Mouse (Mus musculus): ENCODE measurements around the gene B9d2. TPM values are rescaled to one million over a fixed set of nuclear protein-coding genes. Genes with fewer than 3 reads are reported as not detected.

The B9d2 gene
- polyA plus RNA-seq (2015; fragmentation: Nextera tagmentation; extraction: Ambion mirVana) = 38.3 and 53.7 TPM in 2 replicates

GRCm38 (mm10) chr7:25680514-25681258, at the start of gene B9d2:
Gene B9d2, plus strand, starts transcription at chr7:25680780.

GRCm38 (mm10) chr7:25658657-25659472, 21.7 kb upstream of the B9d2 start, which contains the start of the genes Bckdha and Exosc5:
Gene Bckdha, minus strand, starts transcription at chr7:25658981.
Gene Exosc5, plus strand, starts transcription at chr7:25659164.

GRCm38 (mm10) chr7:25674719-25675300, 5.8 kb upstream of the B9d2 start, which contains the start of gene Tmem91:
Gene Tmem91, minus strand, starts transcription at chr7:25675166.

GRCm38 (mm10) chr7:25686680-25687531, 6.3 kb downstream of the B9d2 start, which contains the start of gene Tgfb1:
Gene Tgfb1, plus strand, starts transcription at chr7:25687002.

GRCm38 (mm10) chr7:25718788-25719417, 38.3 kb downstream of the B9d2 start, which contains the start of gene Ccdc97:
Gene Ccdc97, minus strand, starts transcription at chr7:25719088.

Other genes with a start within 250 kb of the B9d2 start
- 9.0 and 17.7 TPM in 2 replicates for gene Ceacam1, start 203.2 kb upstream of the B9d2 start, polyA plus RNA-seq (2015; fragmentation: Nextera tagmentation; extraction: Ambion mirVana)
- 0.08 TPM in 1 of 2 replicates, not detected in the other for gene Ceacam2, start 140.9 kb upstream of the B9d2 start, polyA plus RNA-seq (2015; fragmentation: Nextera tagmentation; extraction: Ambion mirVana)
- gene Erich4, start 64.9 kb upstream of the B9d2 start, polyA plus RNA-seq (2015; fragmentation: Nextera tagmentation; extraction: Ambion mirVana) = 0.19 TPM in 1 of 2 replicates, not detected in the other
- 19.7 and 31.0 TPM in 2 replicates for gene Dmac2, start 61.4 kb upstream of the B9d2 start, polyA plus RNA-seq (2015; fragmentation: Nextera tagmentation; extraction: Ambion mirVana)
- 8.3 and 15.6 TPM in 2 replicates for gene B3gnt8, start 54.1 kb upstream of the B9d2 start, polyA plus RNA-seq (2015; fragmentation: Nextera tagmentation; extraction: Ambion mirVana)
- 86.9 and 135 TPM in 2 replicates for gene Bckdha, start 21.8 kb upstream of the B9d2 start, polyA plus RNA-seq (2015; fragmentation: Nextera tagmentation; extraction: Ambion mirVana)
- 77.2 and 88.6 TPM in 2 replicates for gene Exosc5, start 21.6 kb upstream of the B9d2 start, polyA plus RNA-seq (2015; fragmentation: Nextera tagmentation; extraction: Ambion mirVana)
- 2.2 and 3.2 TPM in 2 replicates for gene Tmem91, start 5.6 kb upstream of the B9d2 start, polyA plus RNA-seq (2015; fragmentation: Nextera tagmentation; extraction: Ambion mirVana)
- 2.7 and 4.4 TPM in 2 replicates for gene Tgfb1, start 6.2 kb downstream of the B9d2 start, polyA plus RNA-seq (2015; fragmentation: Nextera tagmentation; extraction: Ambion mirVana)
- 16.5 and 21.0 TPM in 2 replicates for gene Ccdc97, start 38.3 kb downstream of the B9d2 start, polyA plus RNA-seq (2015; fragmentation: Nextera tagmentation; extraction: Ambion mirVana)
- gene Hnrnpul1, start 74.0 kb downstream of the B9d2 start, polyA plus RNA-seq (2015; fragmentation: Nextera tagmentation; extraction: Ambion mirVana) = 32.7 and 43.2 TPM in 2 replicates
- 101 and 135 TPM in 2 replicates for gene Axl, start 107.9 kb downstream of the B9d2 start, polyA plus RNA-seq (2015; fragmentation: Nextera tagmentation; extraction: Ambion mirVana)
- gene Cyp2s1, start 136.1 kb downstream of the B9d2 start, polyA plus RNA-seq (2015; fragmentation: Nextera tagmentation; extraction: Ambion mirVana) = 6.0 and 8.0 TPM in 2 replicates
- gene Cyp2b10, start 216.8 kb downstream of the B9d2 start, polyA plus RNA-seq (2015; fragmentation: Nextera tagmentation; extraction: Ambion mirVana) = 0.11 TPM in 1 of 2 replicates, not detected in the other